Comparison of ENCODE assay signal across 8 mouse cellular contexts in genomic region chr19:44511451-44512231, GRCm38 (mm10). TPM values are rescaled to one million over a fixed set of nuclear protein-coding genes. Genes with fewer than 3 reads are reported as not detected.
DNase-seq lines count a peak whose midpoint lies in the region; ATAC-seq and TF ChIP-seq lines count a peak whose summit lies in the region.

No protein-coding gene starts in this region.

- no peaks in the 10 kb centered on the region for H3K36me3 ChIP-seq in lung, embryonic 14.5 days (ENCODE audit: insufficient read depth)
- no peaks in the 10 kb centered on the region for H3K36me3 ChIP-seq in heart, embryonic 16.5 days (ENCODE audit: control insufficient read depth, insufficient read depth)
- H3K36me3 ChIP-seq in midbrain, postnatal 0 days (ENCODE audit: insufficient read depth, low read length): no peaks in the 10 kb centered on the region

- peaks cover 62% of the 10 kb centered on the region for H3K27me3 ChIP-seq in lung, embryonic 14.5 days (ENCODE audit: insufficient read depth, low read length)
- H3K27me3 ChIP-seq in heart, embryonic 16.5 days (ENCODE audit: control insufficient read depth, insufficient read depth, low read length): peaks cover 50% of the 10 kb centered on the region
- H3K27me3 ChIP-seq in midbrain, postnatal 0 days (ENCODE audit: insufficient read depth, low read length): peaks cover 92% of the 10 kb centered on the region

- H3K4me3 ChIP-seq in lung, embryonic 14.5 days (ENCODE audit: low read depth, low read length): peak overlapping the region; percentile 46
- H3K4me3 ChIP-seq in lung, adult 2 months (replicated peaks; ENCODE audit: extremely low read depth, low read depth, low read length): no peak overlapping the region
- peak overlapping the region; percentile 62 for H3K4me3 ChIP-seq in heart, embryonic 16.5 days (ENCODE audit: low read length)
- H3K4me3 ChIP-seq in midbrain, postnatal 0 days (ENCODE audit: low read depth, low read length): peak overlapping the region; percentile 44

- under 1% methylated on average over 66 of the region's 66 CpGs for WGBS in lung, embryonic 14.5 days
- WGBS in lung, adult 2 months: 3% methylated on average over 66 of the region's 66 CpGs
- 1% methylated on average over 66 of the region's 66 CpGs for WGBS in heart, embryonic 16.5 days
- under 1% methylated on average over 65 of the region's 66 CpGs for WGBS in midbrain, postnatal 0 days

- 0 out of 2 replicates have a peak, but pooled peaks have one; percentile 7 for TF ChIP-seq CTCF in lung, embryonic 14.5 days (IDR thresholded peaks at IDR 0.05; ENCODE audit: low read depth)
- no peak for TF ChIP-seq CTCF in lung, adult 2 months (IDR thresholded peaks at IDR 0.05; ENCODE audit: insufficient read depth, low read length)
- peak; percentile 27; the same call in 1 of the 2 replicates for TF ChIP-seq CTCF in midbrain, postnatal 0 days (IDR thresholded peaks at IDR 0.05)

- peaks cover 21% of the 10 kb centered on the region for H3K4me1 ChIP-seq in lung, embryonic 14.5 days (ENCODE audit: insufficient read depth)
- H3K4me1 ChIP-seq in lung, adult 2 months (ENCODE audit: control insufficient read depth, insufficient read depth, low read length): peaks cover 2% of the 10 kb centered on the region; the same call in 1 of the 2 replicates
- H3K4me1 ChIP-seq in heart, embryonic 16.5 days (ENCODE audit: control insufficient read depth, insufficient read depth, low read length): peaks cover 11% of the 10 kb centered on the region; the same call in 1 of the 2 replicates
- no peaks in the 10 kb centered on the region for H3K4me1 ChIP-seq in midbrain, postnatal 0 days (ENCODE audit: insufficient read depth, low read length)

- peak; percentile 73 for DNase-seq in lung, embryonic 14.5 days
- DNase-seq in lung, adult 2 months: no peak
- peak; percentile 80 for DNase-seq in embryo, embryonic 10 days (ENCODE audit: low spot score)
- DNase-seq in kidney, postnatal 25 days: peak; percentile 25 to 79
- DNase-seq in midbrain, postnatal 0 days (ENCODE audit: low spot score): peak; percentile 49
- no peak for DNase-seq in spleen, postnatal 10 days (ENCODE audit: low spot score in 2 of 2)
- no peak for DNase-seq in spleen, adult 12 weeks (ENCODE audit: low spot score)

- ATAC-seq in lung, embryonic 14.5 days (ENCODE audit: insufficient read depth): peak; percentile 61
- peak; percentile 43 for ATAC-seq in heart, embryonic 16.5 days (replicated peaks; ENCODE audit: extremely low read depth, insufficient read depth, low FRiP score)
- no peak for ATAC-seq in midbrain, postnatal 0 days (ENCODE audit: low FRiP score)

- peak overlapping the region; percentile 86 for H3K4me2 ChIP-seq in lung, embryonic 14.5 days
- H3K4me2 ChIP-seq in heart, embryonic 16.5 days (ENCODE audit: low read depth, low read length): peak overlapping the region; percentile 94
- H3K4me2 ChIP-seq in midbrain, postnatal 0 days (ENCODE audit: low read depth, low read length, poor library complexity, severe bottlenecking): peak overlapping the region; percentile 86

- H3K27ac ChIP-seq in lung, embryonic 14.5 days (ENCODE audit: low read depth): no peak overlapping the region
- H3K27ac ChIP-seq in heart, embryonic 16.5 days (ENCODE audit: low read length): no peak overlapping the region
- H3K27ac ChIP-seq in midbrain, postnatal 0 days (ENCODE audit: low read depth, low read length): no peak overlapping the region

- no peak for TF ChIP-seq POLR2A in lung, adult 2 months (IDR thresholded peaks at IDR 0.05; ENCODE audit: borderline replicate concordance, extremely low read depth, low read depth, low read length)

- H3K9me3 ChIP-seq in lung, embryonic 14.5 days (ENCODE audit: low read depth, low read length): no peaks in the 10 kb centered on the region
- no peaks in the 10 kb centered on the region for H3K9me3 ChIP-seq in heart, embryonic 16.5 days (replicated peaks; ENCODE audit: control insufficient read depth, low read length)
- H3K9me3 ChIP-seq in midbrain, postnatal 0 days (ENCODE audit: low read length): no peaks in the 10 kb centered on the region

- H3K9ac ChIP-seq in lung, embryonic 14.5 days: no peak overlapping the region; the same call in 1 of the 2 replicates
- H3K9ac ChIP-seq in heart, embryonic 16.5 days (ENCODE audit: low read length): peak overlapping the region; percentile 66
- H3K9ac ChIP-seq in midbrain, postnatal 0 days (replicated peaks; ENCODE audit: low read length, poor library complexity, severe bottlenecking): 0 out of 2 replicates have a peak overlapping the region, but pooled peaks have one; percentile 8

RNA-seq across cellular contexts. Expression of gene Wnt8b, which starts 18.4 kb away (rescaled TPM):
- polyA plus RNA-seq in lung, embryonic 14.5 days (2014; fragmentation: Nextera tagmentation; extraction: Ambion mirVana): not detected in 2 replicates
- not detected in 2 replicates for polyA plus RNA-seq in lung, adult 2 months (2012; rRNA removed)
- polyA plus RNA-seq in heart, embryonic 16.5 days (2015; fragmentation: Nextera tagmentation; extraction: Ambion mirVana): 0.08 TPM in 1 of 2 replicates, not detected in the other
- 0.05 TPM in 1 of 2 replicates, not detected in the other for total RNA-seq in midbrain, postnatal 0 days (2014; rRNA removed)
- polyA plus RNA-seq in midbrain, postnatal 0 days (2015; fragmentation: Nextera tagmentation; extraction: Ambion mirVana): 0.44 and 1.0 TPM in 2 replicates

RNA-seq across cellular contexts. Expression of gene Sec31b, which starts 34.0 kb away (rescaled TPM):
- 0.30 and 0.45 TPM in 2 replicates for polyA plus RNA-seq in lung, embryonic 14.5 days (2014; fragmentation: Nextera tagmentation; extraction: Ambion mirVana)
- polyA plus RNA-seq in lung, adult 2 months (2012; rRNA removed): 3.6 TPM in 2 replicates
- 2.2 and 2.3 TPM in 2 replicates for polyA plus RNA-seq in heart, embryonic 16.5 days (2015; fragmentation: Nextera tagmentation; extraction: Ambion mirVana)
- 0.11 and 0.38 TPM in 2 replicates for total RNA-seq in midbrain, postnatal 0 days (2014; rRNA removed)
- polyA plus RNA-seq in midbrain, postnatal 0 days (2015; fragmentation: Nextera tagmentation; extraction: Ambion mirVana): 0.13 and 0.26 TPM in 2 replicates

RNA-seq across cellular contexts. Expression of gene Gm20538, which starts 41.0 kb away (rescaled TPM):
- polyA plus RNA-seq in lung, embryonic 14.5 days (2014; fragmentation: Nextera tagmentation; extraction: Ambion mirVana): not detected in 2 replicates
- not detected in 2 replicates for polyA plus RNA-seq in lung, adult 2 months (2012; rRNA removed)
- polyA plus RNA-seq in heart, embryonic 16.5 days (2015; fragmentation: Nextera tagmentation; extraction: Ambion mirVana): not detected in 2 replicates
- not detected in 2 replicates for total RNA-seq in midbrain, postnatal 0 days (2014; rRNA removed)
- not detected in 2 replicates for polyA plus RNA-seq in midbrain, postnatal 0 days (2015; fragmentation: Nextera tagmentation; extraction: Ambion mirVana)

RNA-seq across cellular contexts. Expression of gene Ndufb8, which starts 43.6 kb away (rescaled TPM):
- 544 and 562 TPM in 2 replicates for polyA plus RNA-seq in lung, embryonic 14.5 days (2014; fragmentation: Nextera tagmentation; extraction: Ambion mirVana)
- 251 and 363 TPM in 2 replicates for polyA plus RNA-seq in lung, adult 2 months (2012; rRNA removed)
- polyA plus RNA-seq in heart, embryonic 16.5 days (2015; fragmentation: Nextera tagmentation; extraction: Ambion mirVana): 1,230 and 1,261 TPM in 2 replicates
- 387 and 560 TPM in 2 replicates for total RNA-seq in midbrain, postnatal 0 days (2014; rRNA removed)
- polyA plus RNA-seq in midbrain, postnatal 0 days (2015; fragmentation: Nextera tagmentation; extraction: Ambion mirVana): 841 and 914 TPM in 2 replicates

RNA-seq across cellular contexts. Expression of gene Hif1an, which starts 51.0 kb away (rescaled TPM):
- 23.9 and 24.4 TPM in 2 replicates for polyA plus RNA-seq in lung, embryonic 14.5 days (2014; fragmentation: Nextera tagmentation; extraction: Ambion mirVana)
- 15.2 and 27.0 TPM in 2 replicates for polyA plus RNA-seq in lung, adult 2 months (2012; rRNA removed)
- 22.2 and 27.6 TPM in 2 replicates for polyA plus RNA-seq in heart, embryonic 16.5 days (2015; fragmentation: Nextera tagmentation; extraction: Ambion mirVana)
- total RNA-seq in midbrain, postnatal 0 days (2014; rRNA removed): 9.3 and 12.2 TPM in 2 replicates
- polyA plus RNA-seq in midbrain, postnatal 0 days (2015; fragmentation: Nextera tagmentation; extraction: Ambion mirVana): 15.8 and 18.1 TPM in 2 replicates

Comparison
In these comparisons a context has a peak if more than half of its experiments do, and no peak if none do; other contexts are left out.
1. DNase-seq: peak in lung, embryonic 14.5 days (single experiment), embryo, embryonic 10 days (single experiment), kidney, postnatal 25 days (2 of 2) and midbrain, postnatal 0 days (single experiment); none in lung, adult 2 months (single experiment), spleen, postnatal 10 days (0 of 2) and spleen, adult 12 weeks (single experiment).
2. Peak in every context shown above with its lines, with median percentiles within 50 percentile points of each other: H3K4me2 ChIP-seq.